Mouse (Mus musculus): ENCODE measurements around the gene Acox3.

GRCm38 (mm10) chr5:35539576-35539975 lies 43.3 kb upstream of the Acox3 start:
- no peak for TF ChIP-seq CTCF (IDR thresholded peaks at IDR 0.05; ENCODE audit: extremely low read depth, insufficient read depth, low read length)
- no peak for TF ChIP-seq POLR2A (IDR thresholded peaks at IDR 0.05; ENCODE audit: extremely low read depth, insufficient read depth, low read length)
